Mouse (Mus musculus) adrenal gland, postnatal 36 days (tissue): ENCODE measurements around the gene Dennd6b. TPM values are rescaled to one million over a fixed set of nuclear protein-coding genes. Genes with fewer than 3 reads are reported as not detected.

Experiments used
- microRNA-seq: library from miRNA; unstranded; fragments of <30 nt; microRNA quantifications from one replicate; pipeline ENCODE4 v1.2.0, GENCODE M21; 2021
- total RNA-seq, 2 experiments: library from RNA; stranded (reverse); gene quantifications; 2 replicates each; pipeline ENCODE4 v1.2.3; 2021

The Dennd6b gene
- total RNA-seq, 2 experiments from 2014 or later: 4.9 to 5.2 TPM

Small RNA genes within 50 kb of the gene (microRNA-seq; reads per million reads assigned to microRNA genes)
- gene Mir6958 (not detected), gene Mir7118 (not detected)

Other genes starting within 250 kb of the Dennd6b start
- under 1 TPM in 1 of 2 experiments, not detected in 1; 0.46 TPM for gene Ttll8, start 242.1 kb downstream of the Dennd6b start, total RNA-seq
- not detected for gene Mlc1, start 217.5 kb downstream of the Dennd6b start, total RNA-seq
- gene Mov10l1, start 213.6 kb downstream of the Dennd6b start, total RNA-seq: not detected
- under 1 TPM; 0.56 to 0.99 TPM for gene Panx2, start 136.8 kb downstream of the Dennd6b start, total RNA-seq
- 10 to 100 TPM; 41.7 to 43.4 TPM for gene Trabd, start 121.4 kb downstream of the Dennd6b start, total RNA-seq
- 10 to 100 TPM; 29.8 to 44.9 TPM for gene Selenoo, start 107.4 kb downstream of the Dennd6b start, total RNA-seq
- 10 to 100 TPM; 13.4 to 16.4 TPM for gene Tubgcp6, start 73.4 kb downstream of the Dennd6b start, total RNA-seq
- 10 to 100 TPM in 1 of 2 experiments, 1 to 10 TPM in 1; 9.9 to 14.3 TPM for gene Hdac10, start 67.8 kb downstream of the Dennd6b start, total RNA-seq
- gene Mapk12, start 55.8 kb downstream of the Dennd6b start, total RNA-seq: 10 to 100 TPM in 1 of 2 experiments, 1 to 10 TPM in 1; 8.8 to 10.6 TPM
- gene Mapk11, start 46.9 kb downstream of the Dennd6b start, total RNA-seq: 1 to 10 TPM; 2.5 to 3.7 TPM
- 100 to 1,000 TPM; 110 to 130 TPM for gene Plxnb2, start 15.7 kb downstream of the Dennd6b start, total RNA-seq
- gene Ppp6r2, start 15.1 kb upstream of the Dennd6b start, total RNA-seq: 10 to 100 TPM; 39.6 to 49.0 TPM
- gene Sbf1, start 118.8 kb upstream of the Dennd6b start, total RNA-seq: 10 to 100 TPM; 76.7 to 88.9 TPM
- gene Adm2, start 126.2 kb upstream of the Dennd6b start, total RNA-seq: not detected
- not detected for gene Miox, start 137.9 kb upstream of the Dennd6b start, total RNA-seq
- 10 to 100 TPM; 36.8 to 38.2 TPM for gene Lmf2, start 159.2 kb upstream of the Dennd6b start, total RNA-seq
- 10 to 100 TPM; 83.1 to 87.5 TPM for gene Ncaph2, start 159.2 kb upstream of the Dennd6b start, total RNA-seq
- gene Sco2, start 177.3 kb upstream of the Dennd6b start, total RNA-seq: 10 to 100 TPM; 29.7 to 32.4 TPM
- under 1 TPM; 0.33 to 0.56 TPM for gene Tymp, start 180.5 kb upstream of the Dennd6b start, total RNA-seq
- gene Odf3b, start 182.8 kb upstream of the Dennd6b start, total RNA-seq: not detected
- not detected for gene Klhdc7b, start 188.4 kb upstream of the Dennd6b start, total RNA-seq
- gene Syce3, start 214.0 kb upstream of the Dennd6b start, total RNA-seq: not detected
- 100 to 1,000 TPM in 1 of 2 experiments, 10 to 100 TPM in 1; 84.6 to 143 TPM for gene Cpt1b, start 229.4 kb upstream of the Dennd6b start, total RNA-seq
- 1 to 10 TPM; 1.3 to 1.4 TPM for gene C730034F03Rik, start 233.1 kb upstream of the Dennd6b start, total RNA-seq
- gene Gm44502, start 233.2 kb upstream of the Dennd6b start, total RNA-seq: 1 to 10 TPM in 1 of 2 experiments, not detected in 1; 1.4 TPM
- gene Chkb, start 233.4 kb upstream of the Dennd6b start, total RNA-seq: 10 to 100 TPM; 57.8 to 63.2 TPM